Mouse (Mus musculus): ENCODE results near the gene Ms4a3. TPM values are rescaled to one million over a fixed set of nuclear protein-coding genes. Genes with fewer than 3 reads are reported as not detected.

Gene Ms4a3
- polyA plus RNA-seq, 1 experiment from 2014 or later: not detected

Other genes with a start within 250 kb of the Ms4a3 start
- gene Ms4a4c, start 236.1 kb downstream of the Ms4a3 start, polyA plus RNA-seq (2016; fragmentation: Nextera tagmentation; extraction: Ambion mirVana): 0.13 and 0.17 TPM in 2 replicates
- not detected in 2 replicates for gene Ms4a4b, start 197.3 kb downstream of the Ms4a3 start, polyA plus RNA-seq (2016; fragmentation: Nextera tagmentation; extraction: Ambion mirVana)
- gene Ms4a6c, start 171.5 kb downstream of the Ms4a3 start, polyA plus RNA-seq (2016; fragmentation: Nextera tagmentation; extraction: Ambion mirVana): 2.1 and 3.1 TPM in 2 replicates
- not detected in 2 replicates for gene Gm8369, start 154.9 kb downstream of the Ms4a3 start, polyA plus RNA-seq (2016; fragmentation: Nextera tagmentation; extraction: Ambion mirVana)
- 3.1 and 3.3 TPM in 2 replicates for gene Ms4a6b, start 124.3 kb downstream of the Ms4a3 start, polyA plus RNA-seq (2016; fragmentation: Nextera tagmentation; extraction: Ambion mirVana)
- gene Ms4a4d, start 104.0 kb downstream of the Ms4a3 start, polyA plus RNA-seq (2016; fragmentation: Nextera tagmentation; extraction: Ambion mirVana): 0.20 TPM in 1 of 2 replicates, not detected in the other
- 2.9 and 4.1 TPM in 2 replicates for gene Ms4a6d, start 36.0 kb downstream of the Ms4a3 start, polyA plus RNA-seq (2016; fragmentation: Nextera tagmentation; extraction: Ambion mirVana)
- gene Ms4a2, start 17.1 kb downstream of the Ms4a3 start, polyA plus RNA-seq (2016; fragmentation: Nextera tagmentation; extraction: Ambion mirVana): not detected in 2 replicates
- gene Oosp2, start 19.7 kb upstream of the Ms4a3 start, polyA plus RNA-seq (2016; fragmentation: Nextera tagmentation; extraction: Ambion mirVana): not detected in 2 replicates
- gene Oosp1, start 50.3 kb upstream of the Ms4a3 start, polyA plus RNA-seq (2016; fragmentation: Nextera tagmentation; extraction: Ambion mirVana): not detected in 2 replicates
- gene Oosp3, start 56.2 kb upstream of the Ms4a3 start, polyA plus RNA-seq (2016; fragmentation: Nextera tagmentation; extraction: Ambion mirVana): not detected in 2 replicates
- not detected in 2 replicates for gene Gif, start 106.7 kb upstream of the Ms4a3 start, polyA plus RNA-seq (2016; fragmentation: Nextera tagmentation; extraction: Ambion mirVana)
- 45.7 and 48.7 TPM in 2 replicates for gene Mrpl16, start 129.5 kb upstream of the Ms4a3 start, polyA plus RNA-seq (2016; fragmentation: Nextera tagmentation; extraction: Ambion mirVana)
- gene Stx3, start 178.6 kb upstream of the Ms4a3 start, polyA plus RNA-seq (2016; fragmentation: Nextera tagmentation; extraction: Ambion mirVana): 20.3 and 22.0 TPM in 2 replicates
- not detected in 2 replicates for gene Olfr1417, start 198.4 kb upstream of the Ms4a3 start, polyA plus RNA-seq (2016; fragmentation: Nextera tagmentation; extraction: Ambion mirVana)
- not detected in 2 replicates for gene Olfr1418, start 220.2 kb upstream of the Ms4a3 start, polyA plus RNA-seq (2016; fragmentation: Nextera tagmentation; extraction: Ambion mirVana)
- gene Olfr1419, start 234.3 kb upstream of the Ms4a3 start, polyA plus RNA-seq (2016; fragmentation: Nextera tagmentation; extraction: Ambion mirVana): not detected in 2 replicates
- gene Olfr1420, start 245.7 kb upstream of the Ms4a3 start, polyA plus RNA-seq (2016; fragmentation: Nextera tagmentation; extraction: Ambion mirVana): not detected in 2 replicates